Mouse (Mus musculus): ENCODE results near the gene Bfar. TPM values are rescaled to one million over a fixed set of nuclear protein-coding genes. Genes with fewer than 3 reads are reported as not detected.
"Not testable (repeated sequence)": the region's sequence is repeated elsewhere in the genome, so short reads cannot be mapped to it uniquely, and the experiment has no call there.

Gene Bfar
- polyA plus RNA-seq, 1 experiment from 2014 or later: 30.9 TPM

DNA sequence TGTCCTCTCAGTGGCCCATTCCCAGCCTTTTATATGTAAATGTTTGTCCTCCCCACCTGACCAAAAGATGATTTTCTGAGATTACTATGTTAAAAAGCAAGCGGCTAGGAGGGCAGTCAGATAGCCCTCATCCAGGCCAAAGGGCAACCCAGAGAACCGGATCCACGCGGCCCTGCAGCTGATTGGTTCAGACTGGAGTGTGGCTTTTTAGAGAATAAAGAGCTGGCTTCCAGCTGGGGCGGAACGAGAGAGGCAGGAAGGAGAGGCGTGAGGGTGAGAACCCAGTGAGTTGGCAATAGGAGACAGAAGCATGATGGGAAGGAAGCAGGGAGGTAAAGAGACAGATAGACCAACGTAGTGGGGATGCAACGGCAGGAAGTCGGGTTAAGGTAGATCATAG lies 51.3 kb downstream of the Bfar start:
- no peak overlapping the region for H3K4me2 ChIP-seq

DNA sequence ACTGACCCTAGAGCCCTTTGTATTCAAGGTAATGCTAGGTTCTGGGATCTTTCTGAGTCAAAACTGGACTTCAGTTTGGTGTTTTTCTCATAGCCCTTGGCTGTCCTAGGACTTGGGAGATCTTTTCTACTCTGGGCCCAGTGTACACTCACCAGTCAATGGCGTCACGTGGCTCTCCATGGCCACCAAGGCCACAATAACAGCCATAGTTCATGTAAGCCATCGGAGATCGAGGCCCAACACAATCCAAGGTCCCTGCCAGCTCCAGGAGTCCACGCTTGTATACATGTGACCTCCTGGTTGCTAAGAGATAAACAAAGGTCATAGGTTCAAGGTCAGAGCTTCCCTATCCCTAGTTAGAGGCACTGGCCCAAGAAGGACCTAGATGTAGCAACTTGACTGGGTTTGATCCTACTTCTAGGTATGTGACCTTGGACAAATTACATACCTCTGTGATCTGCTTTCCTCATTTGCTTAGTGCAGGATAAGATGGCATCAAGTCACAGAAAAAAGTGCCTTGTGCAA lies 56.2 kb downstream of the Bfar start:
- no peaks in the 10 kb centered on the region for H3K36me3 ChIP-seq
- no peak overlapping the region for H3K4me3 ChIP-seq
- no peaks in the 10 kb centered on the region for H3K9me3 ChIP-seq
- no peak overlapping the region for H3K9ac ChIP-seq
- peaks cover 14% of the 10 kb centered on the region for H3K27me3 ChIP-seq (replicated peaks)
- H3K27ac ChIP-seq (replicated peaks): no peak overlapping the region
- WGBS: 85% methylated on average over 5 of the region's 5 CpGs
- no peak for ATAC-seq (ENCODE audit: extremely low read depth, insufficient number of reproducible peaks, low FRiP score, low TSS enrichment)
- no peak overlapping the region for H3K4me2 ChIP-seq
- H3K4me1 ChIP-seq: peaks cover 9% of the 10 kb centered on the region

More for the DNA sequence above, 51.3 kb downstream of the Bfar start:
- H3K27me3 ChIP-seq (replicated peaks): no peaks in the 10 kb centered on the region
- H3K9ac ChIP-seq: no peak overlapping the region
- no peak overlapping the region for H3K4me3 ChIP-seq
- WGBS: 36% methylated on average over 10 of the region's 10 CpGs
- ATAC-seq (ENCODE audit: extremely low read depth, insufficient number of reproducible peaks, low FRiP score, low TSS enrichment): no peak
- H3K9me3 ChIP-seq: no peaks in the 10 kb centered on the region
- H3K36me3 ChIP-seq: no peaks in the 10 kb centered on the region
- no peaks in the 10 kb centered on the region for H3K4me1 ChIP-seq
- H3K27ac ChIP-seq (replicated peaks): no peak overlapping the region

DNA sequence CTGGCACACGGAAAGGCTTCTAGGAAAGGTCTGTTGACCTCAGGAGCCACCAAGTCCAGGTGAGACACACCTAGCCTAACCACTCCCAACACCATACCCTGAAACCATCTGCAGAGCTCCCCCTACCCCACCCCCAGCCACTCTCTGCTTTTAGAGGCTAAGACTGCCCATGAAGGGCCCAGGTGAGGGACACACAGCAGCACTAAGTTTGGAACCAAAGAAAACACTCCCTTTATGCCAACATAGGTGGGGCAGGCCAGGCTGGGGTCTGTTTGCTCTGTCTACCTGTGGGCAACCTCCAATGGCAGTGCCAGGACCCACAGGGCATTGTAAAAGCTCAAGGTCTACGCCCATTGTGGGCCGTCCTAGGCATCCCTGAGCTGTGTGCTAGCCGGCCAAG lies 57.8 kb downstream of the Bfar start:
- Histone ChIP-seq H3K4me3 (no peak overlapping the region), H3K9me3 (no peaks in the 10 kb centered on the region), H3K27me3 (replicated peaks) (peaks cover 14% of the 10 kb centered on the region), H3K36me3 (no peaks in the 10 kb centered on the region), H3K27ac (replicated peaks) (no peak overlapping the region), H3K4me1 (peaks cover 9% of the 10 kb centered on the region), H3K4me2 (no peak overlapping the region), H3K9ac (no peak overlapping the region)
- 76% methylated on average over 4 of the region's 4 CpGs for WGBS
- ATAC-seq (ENCODE audit: extremely low read depth, insufficient number of reproducible peaks, low FRiP score, low TSS enrichment): no peak

DNA sequence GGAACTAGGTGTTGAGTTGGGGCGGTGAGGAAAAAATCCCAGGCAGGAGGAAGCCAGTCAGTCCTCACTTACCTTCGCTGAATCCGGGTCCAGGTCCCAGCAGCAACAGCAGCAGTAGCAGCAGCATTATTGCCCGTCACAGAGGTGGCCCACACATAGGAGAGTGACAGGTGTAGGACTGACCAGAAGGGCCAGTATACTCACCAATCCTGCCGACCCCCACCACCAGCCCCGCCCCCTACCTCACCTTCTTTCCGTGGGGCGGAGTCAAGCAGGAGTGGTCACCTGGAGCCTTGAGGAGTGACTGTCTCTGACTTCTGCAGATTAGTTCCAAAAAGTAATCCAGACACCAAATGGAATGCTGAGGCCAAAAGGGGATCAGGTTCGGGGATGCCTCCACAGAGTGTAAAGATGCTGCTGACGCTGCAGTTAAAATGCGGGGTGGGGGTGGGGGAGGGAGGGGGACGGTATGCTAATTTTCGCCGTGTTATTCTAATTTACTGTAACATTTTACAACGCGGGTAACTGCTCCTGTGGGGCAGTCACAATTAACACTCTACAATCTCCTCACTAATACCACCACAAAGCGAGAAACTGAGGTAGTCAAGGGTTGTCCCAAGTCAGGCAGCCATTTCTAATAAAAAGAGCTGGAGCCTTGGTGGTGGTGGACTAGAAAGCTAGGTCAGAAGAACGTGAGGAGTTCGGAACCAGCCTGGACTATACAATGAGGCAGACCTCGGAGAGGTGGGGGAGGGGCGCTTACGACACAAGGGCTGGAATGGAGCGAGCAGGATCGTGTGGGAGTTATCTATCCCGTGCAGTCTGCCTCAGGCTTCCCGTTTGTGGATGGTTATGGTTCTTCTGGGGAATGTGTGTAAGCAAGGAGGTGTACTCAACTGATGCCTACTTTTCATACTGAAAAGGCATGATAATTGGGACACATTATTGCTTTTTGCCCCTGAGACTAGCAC lies 58.9 kb downstream of the Bfar start, which contains the start of gene Pla2g10:
Pla2g10 (minus strand) TSS at position 699 of the 971 bp plus-strand sequence.
- H3K4me3 ChIP-seq: peak within 1 kb of the TSS; percentile 35
- WGBS: 6% methylated on average over 26 of the region's 26 CpGs
- ATAC-seq (ENCODE audit: extremely low read depth, insufficient number of reproducible peaks, low FRiP score, low TSS enrichment): no peak

DNA sequence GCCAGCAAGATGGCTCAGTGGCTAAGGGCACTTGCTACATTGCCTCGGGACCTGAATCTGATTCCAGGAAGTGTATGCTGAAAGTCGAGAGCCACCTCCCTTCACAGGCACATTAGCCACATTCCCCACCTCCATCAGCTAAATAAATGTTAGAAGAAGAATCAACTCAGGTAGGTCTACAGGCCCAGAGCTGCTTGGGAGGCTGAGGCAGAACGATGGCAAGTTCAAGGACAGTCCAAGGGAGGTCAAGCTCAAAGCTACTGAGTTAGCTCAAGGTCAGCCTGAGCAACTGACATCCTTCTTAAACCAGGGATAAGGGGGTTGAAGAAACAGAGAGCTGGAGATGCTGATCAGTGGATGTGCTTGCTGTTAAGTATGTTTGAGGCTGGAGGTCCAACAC lies 61.1 kb downstream of the Bfar start:
- Histone ChIP-seq H3K27me3 (replicated peaks) (peaks cover 14% of the 10 kb centered on the region), H3K4me3 (no peak overlapping the region), H3K4me1 (peaks cover 9% of the 10 kb centered on the region), H3K9me3 (no peaks in the 10 kb centered on the region), H3K4me2 (no peak overlapping the region), H3K9ac (no peak overlapping the region), H3K36me3 (no peaks in the 10 kb centered on the region), H3K27ac (replicated peaks) (no peak overlapping the region)
- ATAC-seq (ENCODE audit: extremely low read depth, insufficient number of reproducible peaks, low FRiP score, low TSS enrichment): no peak
- WGBS: 65% methylated on average over 3 of the region's 3 CpGs

More for the DNA sequence above, 58.9 kb downstream of the Bfar start, which contains the start of gene Pla2g10:
- H3K27ac ChIP-seq (replicated peaks): no peak within 1 kb of the TSS
- 0 out of 2 replicates have a peak within 1 kb of the TSS, but pooled peaks have one; percentile 10 for H3K9ac ChIP-seq
- no peaks in the 10 kb centered on the region for H3K36me3 ChIP-seq
- no peaks in the 10 kb centered on the region for H3K9me3 ChIP-seq
- peak within 1 kb of the TSS; percentile 65 for H3K4me2 ChIP-seq
- peaks cover 9% of the 10 kb centered on the region for H3K4me1 ChIP-seq
- peaks cover 14% of the 10 kb centered on the region for H3K27me3 ChIP-seq (replicated peaks)

DNA sequence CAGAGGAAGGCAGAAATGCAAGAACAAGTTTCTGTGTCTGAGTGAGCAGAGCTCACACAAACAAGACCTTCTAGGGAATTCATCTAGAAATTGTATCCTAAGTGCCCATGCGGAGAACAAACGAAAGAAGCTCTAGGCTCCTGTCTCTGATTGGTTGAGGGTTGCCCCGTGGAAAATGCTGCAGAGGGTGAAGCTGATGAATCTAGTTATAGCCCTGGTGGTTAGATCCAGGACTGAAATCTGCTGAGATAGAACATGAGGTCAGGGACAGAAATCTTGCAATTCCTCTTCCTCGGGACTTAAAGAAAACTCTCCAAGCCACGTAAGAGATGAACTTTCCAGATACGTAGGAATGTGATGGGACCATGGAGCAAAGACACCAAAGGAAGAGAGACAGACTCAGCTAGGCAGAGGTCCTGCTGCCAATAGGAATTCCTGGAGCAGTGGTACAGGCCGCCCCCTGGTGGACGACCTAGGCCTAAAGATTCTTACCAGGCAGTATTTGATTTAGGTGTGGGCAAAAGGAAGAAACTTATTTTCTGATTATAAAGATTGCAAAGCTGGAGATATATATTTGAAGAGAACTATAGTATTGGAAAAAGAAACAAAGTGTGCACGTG lies 62.0 kb downstream of the Bfar start:
- H3K36me3 ChIP-seq: no peaks in the 10 kb centered on the region
- no peak overlapping the region for H3K9ac ChIP-seq
- no peaks in the 10 kb centered on the region for H3K9me3 ChIP-seq
- H3K4me3 ChIP-seq: no peak overlapping the region
- WGBS: 15% methylated on average over 9 of the region's 9 CpGs
- peaks cover 9% of the 10 kb centered on the region for H3K4me1 ChIP-seq
- ATAC-seq (ENCODE audit: extremely low read depth, insufficient number of reproducible peaks, low FRiP score, low TSS enrichment): no peak
- H3K4me2 ChIP-seq: no peak overlapping the region
- peaks cover 14% of the 10 kb centered on the region for H3K27me3 ChIP-seq (replicated peaks)
- no peak overlapping the region for H3K27ac ChIP-seq (replicated peaks)

DNA sequence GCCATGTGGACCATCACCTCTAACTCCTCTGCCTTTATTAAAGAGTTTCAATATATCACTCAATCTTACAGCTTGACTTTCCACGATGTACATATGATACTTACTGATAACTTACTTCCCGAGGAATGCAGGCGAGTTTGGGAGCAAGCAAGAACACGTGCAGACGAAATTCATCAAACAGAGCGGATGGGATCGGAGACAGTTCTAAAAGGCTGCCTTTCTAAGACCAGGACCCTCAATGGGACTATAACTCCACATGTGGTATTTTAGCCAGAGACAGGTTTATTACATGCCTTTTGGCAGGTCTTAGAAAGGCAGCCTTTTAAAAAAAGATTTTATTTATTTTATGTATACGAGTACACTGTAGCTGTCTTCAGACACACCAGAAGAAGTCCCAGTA lies 64.3 kb downstream of the Bfar start:
- no peak overlapping the region for H3K9ac ChIP-seq
- peaks cover 2% of the 10 kb centered on the region for H3K4me1 ChIP-seq
- no peak overlapping the region for H3K4me2 ChIP-seq
- ATAC-seq (ENCODE audit: extremely low read depth, insufficient number of reproducible peaks, low FRiP score, low TSS enrichment): no peak
- 77% methylated on average over 8 of the region's 8 CpGs for WGBS
- H3K36me3 ChIP-seq: no peaks in the 10 kb centered on the region
- H3K9me3 ChIP-seq: no peaks in the 10 kb centered on the region
- H3K4me3 ChIP-seq: no peak overlapping the region
- peaks cover 4% of the 10 kb centered on the region; the same call in 1 of the 2 replicates for H3K27me3 ChIP-seq (replicated peaks)
- no peak overlapping the region for H3K27ac ChIP-seq (replicated peaks)

DNA sequence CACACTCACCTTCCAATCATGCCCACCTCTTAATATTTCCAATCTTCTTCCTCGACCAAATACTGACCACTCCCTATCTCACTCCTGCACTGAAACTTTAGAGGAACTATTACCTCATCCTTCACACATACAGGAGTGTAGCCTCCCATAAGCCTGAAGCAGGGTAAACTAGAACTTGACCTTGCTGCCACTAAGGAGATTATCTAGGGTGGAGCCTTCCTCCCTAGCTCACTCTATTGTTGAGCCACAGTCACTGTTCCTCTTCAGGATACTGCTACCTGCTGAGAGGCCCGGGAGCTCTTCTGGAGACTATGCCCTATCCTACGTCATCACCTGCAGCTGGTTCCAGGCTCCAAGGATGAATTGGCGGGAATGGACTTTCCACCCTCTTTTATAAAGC lies 67.4 kb downstream of the Bfar start:
- H3K27me3 ChIP-seq (replicated peaks); H3K36me3 ChIP-seq; H3K4me2 ChIP-seq; H3K4me3 ChIP-seq; H3K4me1 ChIP-seq; H3K27ac ChIP-seq (replicated peaks); ATAC-seq (ENCODE audit: extremely low read depth, insufficient number of reproducible peaks, low FRiP score, low TSS enrichment); H3K9me3 ChIP-seq; H3K9ac ChIP-seq: not testable (repeated sequence)
- WGBS: 48% methylated on average over 4 of the region's 4 CpGs

DNA sequence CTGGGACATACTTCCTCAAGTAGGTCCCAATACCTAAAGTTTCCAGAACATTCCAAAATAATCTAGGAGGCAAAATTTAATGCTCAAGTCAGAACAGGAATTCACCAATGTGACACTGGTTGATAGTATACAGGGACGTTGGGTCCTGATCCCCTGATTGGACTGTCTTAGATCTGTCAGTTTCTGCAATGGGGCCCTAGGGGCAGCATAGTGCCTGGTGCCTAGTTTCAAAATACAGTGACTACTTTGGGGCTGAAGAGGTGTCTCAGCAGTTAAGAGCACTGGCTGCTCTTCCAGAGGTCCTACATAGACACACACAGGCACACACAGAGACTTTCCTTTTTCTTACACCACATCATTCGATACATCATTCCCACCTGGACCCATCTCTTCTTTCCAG lies 69.2 kb downstream of the Bfar start:
- 56% methylated on average over 2 of the region's 2 CpGs for WGBS
- no peaks in the 10 kb centered on the region for H3K4me1 ChIP-seq
- no peak overlapping the region for H3K4me2 ChIP-seq
- ATAC-seq (ENCODE audit: extremely low read depth, insufficient number of reproducible peaks, low FRiP score, low TSS enrichment): no peak
- H3K27ac ChIP-seq (replicated peaks): no peak overlapping the region
- H3K9me3 ChIP-seq: no peaks in the 10 kb centered on the region
- H3K9ac ChIP-seq: no peak overlapping the region
- H3K36me3 ChIP-seq: no peaks in the 10 kb centered on the region
- no peak overlapping the region for H3K4me3 ChIP-seq
- H3K27me3 ChIP-seq (replicated peaks): no peaks in the 10 kb centered on the region

DNA sequence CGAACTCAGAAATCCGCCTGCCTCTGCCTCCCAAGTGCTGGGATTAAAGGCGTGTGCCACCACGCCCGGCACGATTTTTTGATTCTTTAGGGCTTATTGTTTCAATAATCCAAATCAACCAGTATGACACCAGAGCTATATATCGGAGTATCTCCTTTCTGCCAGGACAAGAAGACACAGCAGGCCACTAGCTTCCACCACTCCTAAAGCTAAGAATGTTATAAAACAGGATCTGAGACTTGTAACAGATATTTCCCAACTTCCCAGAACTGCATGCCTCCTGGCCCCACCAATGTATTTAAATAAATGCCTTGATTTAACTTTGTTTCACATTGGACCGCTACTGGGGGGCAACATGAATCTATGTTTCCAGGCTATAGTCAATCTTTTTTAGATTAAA lies 76.0 kb downstream of the Bfar start:
- H3K27ac ChIP-seq (replicated peaks): no peak overlapping the region
- peaks cover 5% of the 10 kb centered on the region for H3K27me3 ChIP-seq (replicated peaks)
- no peak for ATAC-seq (ENCODE audit: extremely low read depth, insufficient number of reproducible peaks, low FRiP score, low TSS enrichment)
- 83% methylated on average over 8 of the region's 8 CpGs for WGBS
- H3K4me1 ChIP-seq: no peaks in the 10 kb centered on the region
- H3K9ac ChIP-seq: no peak overlapping the region
- no peak overlapping the region for H3K4me3 ChIP-seq
- H3K4me2 ChIP-seq: no peak overlapping the region
- no peaks in the 10 kb centered on the region for H3K9me3 ChIP-seq
- no peaks in the 10 kb centered on the region for H3K36me3 ChIP-seq

DNA sequence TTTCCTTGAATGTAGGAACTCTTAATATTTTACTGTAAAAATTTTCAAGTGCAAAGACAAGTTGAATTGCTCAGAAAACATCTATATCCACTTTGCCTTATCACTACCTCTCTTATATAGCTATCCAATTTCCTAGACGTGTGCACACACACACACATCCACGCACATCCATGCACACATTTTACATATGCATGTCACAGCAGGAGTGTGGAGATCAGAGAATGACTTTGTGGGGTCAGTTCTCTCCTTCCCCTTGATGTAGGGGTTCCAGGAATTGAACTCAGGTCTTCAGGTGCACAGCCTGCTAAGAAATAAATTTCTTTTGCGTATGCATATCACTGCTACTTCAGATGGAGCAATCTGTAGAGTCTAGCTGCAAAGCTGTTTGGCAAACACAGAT lies 76.5 kb downstream of the Bfar start:
- no peaks in the 10 kb centered on the region for H3K36me3 ChIP-seq
- no peak overlapping the region for H3K4me3 ChIP-seq
- H3K27ac ChIP-seq (replicated peaks): no peak overlapping the region
- no peak overlapping the region for H3K9ac ChIP-seq
- no peaks in the 10 kb centered on the region for H3K9me3 ChIP-seq
- no peak overlapping the region for H3K4me2 ChIP-seq
- no peaks in the 10 kb centered on the region for H3K4me1 ChIP-seq
- peaks cover 5% of the 10 kb centered on the region for H3K27me3 ChIP-seq (replicated peaks)
- no peak for ATAC-seq (ENCODE audit: extremely low read depth, insufficient number of reproducible peaks, low FRiP score, low TSS enrichment)
- WGBS: 62% methylated on average over 3 of the region's 3 CpGs
